Mouse (Mus musculus) heart, embryonic 15.5 days (tissue): Measurements from ENCODE around the gene Cstf3. TPM values are rescaled to one million over a fixed set of nuclear protein-coding genes. Genes with fewer than 3 reads are reported as not detected.
"Not testable (repeated sequence)": the region's sequence is repeated elsewhere in the genome, so short reads cannot be mapped to it uniquely, and the experiment has no call there.

Experiments
- ATAC-seq: fragments of 200-750 bp; cut with Nextera tagmentation; replicated peaks from 2 replicates; pipeline ENCODE4 v1.8.0; 2017; ENCODE audit warnings: low read depth, moderate TSS enrichment; ENCODE audit not compliant: insufficient number of reproducible peaks, insufficient read depth, low FRiP score
- H3K27ac ChIP-seq: fragments of 300-500 bp; sonication (generic); 2 replicates; pipeline ENCODE4 v1.5.1; 2015; ENCODE audit warnings: mild to moderate bottlenecking, inconsistent platforms
- H3K27me3 ChIP-seq: fragments of 300-500 bp; sonication (generic); 2 replicates; pipeline ENCODE4 v1.6.1; 2015; ENCODE audit warnings: inconsistent platforms
- H3K36me3 ChIP-seq: fragments of 300-500 bp; sonication (generic); 2 replicates; pipeline ENCODE4 v1.6.1; 2015; ENCODE audit warnings: mild to moderate bottlenecking, inconsistent platforms
- H3K4me1 ChIP-seq: fragments of 300-500 bp; sonication (generic); replicated peaks from 2 replicates; pipeline ENCODE4 v1.6.1; 2015; ENCODE audit warnings: inconsistent platforms
- H3K4me2 ChIP-seq: fragments of 300-500 bp; sonication (generic); 2 replicates; pipeline ENCODE4 v1.6.1; 2015; ENCODE audit warnings: inconsistent platforms, mild to moderate bottlenecking, moderate library complexity
- H3K4me3 ChIP-seq: fragments of 300-500 bp; sonication (generic); 2 replicates; pipeline ENCODE4 v1.5.1; 2015; ENCODE audit warnings: mild to moderate bottlenecking, inconsistent platforms
- H3K9ac ChIP-seq: fragments of 300-500 bp; sonication (generic); 2 replicates; pipeline ENCODE4 v1.6.1; 2015; ENCODE audit warnings: mild to moderate bottlenecking, inconsistent platforms
- H3K9me3 ChIP-seq: fragments of 300-500 bp; sonication (generic); replicated peaks from 2 replicates; pipeline ENCODE4 v1.6.1; 2016; ENCODE audit warnings: inconsistent platforms
- WGBS: fragments of 180-500 bp; shearing (Covaris S2); methylation state at CpG from one replicate; pipeline ENCODE4 v1.1.7; 2015; ENCODE audit warnings: mixed read lengths; 5-methylcytosine and 5-hydroxymethylcytosine counted together
- polyA plus RNA-seq: library from polyadenylated mRNA; unstranded; fragments of >200 nt; fragmentation: Nextera tagmentation; extraction: Ambion mirVana; gene quantifications from 2 replicates; pipeline ENCODE4 v1.2.1, GENCODE M21; 2015

The Cstf3 gene
- 49.1 and 51.7 TPM in 2 replicates for polyA plus RNA-seq

- peak within 1 kb of the TSS; percentile 90 for H3K27ac ChIP-seq
- ATAC-seq: peak; percentile 99
- H3K4me2 ChIP-seq: peak within 1 kb of the TSS; percentile 70
- H3K4me1 ChIP-seq: peaks cover 24% of the 10 kb centered on the region
- H3K36me3 ChIP-seq: no peaks in the 10 kb centered on the region
- no peaks in the 10 kb centered on the region for H3K27me3 ChIP-seq
- peak within 1 kb of the TSS; percentile 84 for H3K4me3 ChIP-seq
- no peaks in the 10 kb centered on the region for H3K9me3 ChIP-seq
- H3K9ac ChIP-seq: peak within 1 kb of the TSS; percentile 91
- WGBS: under 1% methylated on average over 58 of the region's 59 CpGs
Measured at GRCm38 (mm10) chr2:104590068-104590828, at the start of gene Cstf3. TSS of gene Cstf3 (plus strand) at chr2:104590523.

- H3K27me3 ChIP-seq, H3K27ac ChIP-seq, H3K4me2 ChIP-seq, H3K9me3 ChIP-seq, H3K4me1 ChIP-seq, ATAC-seq, H3K9ac ChIP-seq, H3K4me3 ChIP-seq, H3K36me3 ChIP-seq: not testable (repeated sequence)
- 86% methylated on average over 22 of the region's 22 CpGs for WGBS
Measured at GRCm38 (mm10) chr2:104556711-104557110, 33.6 kb upstream of the Cstf3 start.

GRCm38 (mm10) chr2:104557722-104558121, 32.6 kb upstream of the Cstf3 start:
- 84% methylated on average over 9 of the region's 9 CpGs for WGBS
- Histone ChIP-seq H3K27ac (no peak overlapping the region), H3K9me3 (no peaks in the 10 kb centered on the region), H3K4me3 (no peak overlapping the region), H3K9ac (no peak overlapping the region), H3K36me3 (no peaks in the 10 kb centered on the region), H3K4me2 (no peak overlapping the region), H3K4me1 (no peaks in the 10 kb centered on the region), H3K27me3 (no peaks in the 10 kb centered on the region)
- ATAC-seq: no peak

GRCm38 (mm10) chr2:104558326-104558725, 32.0 kb upstream of the Cstf3 start:
- Histone ChIP-seq H3K4me3 (no peak overlapping the region), H3K9me3 (no peaks in the 10 kb centered on the region), H3K27me3 (no peaks in the 10 kb centered on the region), H3K27ac (no peak overlapping the region), H3K36me3 (no peaks in the 10 kb centered on the region), H3K4me2 (no peak overlapping the region), H3K4me1 (no peaks in the 10 kb centered on the region), H3K9ac (no peak overlapping the region)
- WGBS: 87% methylated on average over 4 of the region's 4 CpGs
- no peak for ATAC-seq

- Histone ChIP-seq H3K4me3 (no peak overlapping the region), H3K27me3 (no peaks in the 10 kb centered on the region), H3K27ac (no peak overlapping the region), H3K36me3 (no peaks in the 10 kb centered on the region), H3K4me1 (no peaks in the 10 kb centered on the region), H3K9me3 (no peaks in the 10 kb centered on the region), H3K4me2 (no peak overlapping the region), H3K9ac (no peak overlapping the region)
- 73% methylated on average over 6 of the region's 6 CpGs for WGBS
- no peak for ATAC-seq
Measured at GRCm38 (mm10) chr2:104558938-104559337, 31.4 kb upstream of the Cstf3 start.

- no peak for ATAC-seq
- H3K27me3 ChIP-seq: no peaks in the 10 kb centered on the region
- no peaks in the 10 kb centered on the region for H3K4me1 ChIP-seq
- H3K9ac ChIP-seq: no peak overlapping the region
- H3K9me3 ChIP-seq: no peaks in the 10 kb centered on the region
- 50% methylated on average over 4 of the region's 4 CpGs for WGBS
- H3K36me3 ChIP-seq: no peaks in the 10 kb centered on the region
- no peak overlapping the region for H3K27ac ChIP-seq
- H3K4me3 ChIP-seq: no peak overlapping the region
- no peak overlapping the region for H3K4me2 ChIP-seq
Measured at GRCm38 (mm10) chr2:104559591-104560380, 30.5 kb upstream of the Cstf3 start.

- no peaks in the 10 kb centered on the region for H3K27me3 ChIP-seq
- H3K4me1 ChIP-seq: no peaks in the 10 kb centered on the region
- WGBS: 90% methylated on average over 6 of the region's 6 CpGs
- ATAC-seq: no peak
- no peaks in the 10 kb centered on the region for H3K36me3 ChIP-seq
- no peak overlapping the region for H3K27ac ChIP-seq
- H3K9ac ChIP-seq: no peak overlapping the region
- H3K9me3 ChIP-seq: no peaks in the 10 kb centered on the region
- no peak overlapping the region for H3K4me3 ChIP-seq
- no peak overlapping the region for H3K4me2 ChIP-seq
Measured at GRCm38 (mm10) chr2:104561386-104561785, 28.9 kb upstream of the Cstf3 start.

GRCm38 (mm10) chr2:104561986-104562532, 28.3 kb upstream of the Cstf3 start:
- H3K4me1 ChIP-seq: no peaks in the 10 kb centered on the region
- WGBS: 77% methylated on average over 4 of the region's 4 CpGs
- no peak overlapping the region for H3K9ac ChIP-seq
- H3K27me3 ChIP-seq: no peaks in the 10 kb centered on the region
- no peak overlapping the region for H3K27ac ChIP-seq
- no peaks in the 10 kb centered on the region for H3K36me3 ChIP-seq
- no peak for ATAC-seq
- no peaks in the 10 kb centered on the region for H3K9me3 ChIP-seq
- H3K4me3 ChIP-seq: no peak overlapping the region
- no peak overlapping the region for H3K4me2 ChIP-seq

GRCm38 (mm10) chr2:104572066-104572465, 18.3 kb upstream of the Cstf3 start:
- Histone ChIP-seq H3K4me1 (no peaks in the 10 kb centered on the region), H3K27ac (no peak overlapping the region), H3K27me3 (no peaks in the 10 kb centered on the region), H3K36me3 (no peaks in the 10 kb centered on the region), H3K9me3 (0 out of 2 replicates have a peak, but pooled peaks cover 3% of the 10 kb centered on the region), H3K9ac (no peak overlapping the region), H3K4me3 (no peak overlapping the region), H3K4me2 (no peak overlapping the region)
- WGBS: 90% methylated on average over 6 of the region's 6 CpGs
- no peak for ATAC-seq

- H3K9ac ChIP-seq: no peak overlapping the region
- H3K36me3 ChIP-seq: no peaks in the 10 kb centered on the region
- no peak for ATAC-seq
- 73% methylated on average over 5 of the region's 5 CpGs for WGBS
- peaks cover 2% of the 10 kb centered on the region for H3K4me1 ChIP-seq
- H3K4me3 ChIP-seq: no peak overlapping the region
- no peak overlapping the region for H3K27ac ChIP-seq
- H3K27me3 ChIP-seq: no peaks in the 10 kb centered on the region
- H3K4me2 ChIP-seq: no peak overlapping the region
- no peaks in the 10 kb centered on the region for H3K9me3 ChIP-seq
Measured at GRCm38 (mm10) chr2:104576216-104576615, 14.1 kb upstream of the Cstf3 start.

- Histone ChIP-seq H3K27ac (no peak overlapping the region), H3K4me3 (no peak overlapping the region), H3K9ac (no peak overlapping the region), H3K4me1 (peaks cover 6% of the 10 kb centered on the region), H3K4me2 (no peak overlapping the region), H3K9me3 (no peaks in the 10 kb centered on the region), H3K36me3 (no peaks in the 10 kb centered on the region), H3K27me3 (no peaks in the 10 kb centered on the region)
- 70% methylated on average over 5 of the region's 5 CpGs for WGBS
- ATAC-seq: no peak
Measured at GRCm38 (mm10) chr2:104578021-104578420, 12.3 kb upstream of the Cstf3 start.
